Mouse (Mus musculus) liver, embryonic 15.5 days (tissue): ENCODE results near the gene Magi2. TPM values are rescaled to one million over a fixed set of nuclear protein-coding genes. Genes with fewer than 3 reads are reported as not detected.

ENCODE experiments used
- ATAC-seq: fragments of 200-750 bp; cut with Nextera tagmentation; 2 replicates; pipeline ENCODE4 v1.8.0; 2017; ENCODE audit warnings: moderate number of reproducible peaks, mild to moderate bottlenecking, moderate library complexity; ENCODE audit not compliant: insufficient read depth
- H3K27ac ChIP-seq: fragments of 300-500 bp; sonication (generic); replicated peaks from 2 replicates; pipeline ENCODE4 v1.5.1; 2015; ENCODE audit warnings: mild to moderate bottlenecking, inconsistent platforms
- H3K27me3 ChIP-seq: fragments of 300-500 bp; sonication (generic); 2 replicates; pipeline ENCODE4 v1.6.1; 2015; ENCODE audit warnings: mild to moderate bottlenecking, inconsistent platforms
- H3K36me3 ChIP-seq: fragments of 300-500 bp; sonication (generic); replicated peaks from 2 replicates; pipeline ENCODE4 v1.6.1; 2015; ENCODE audit warnings: moderate library complexity, mild to moderate bottlenecking, inconsistent platforms
- H3K4me1 ChIP-seq: fragments of 300-500 bp; sonication (generic); replicated peaks from 2 replicates; pipeline ENCODE4 v1.6.1; 2015; ENCODE audit warnings: inconsistent platforms
- H3K4me2 ChIP-seq: fragments of 300-500 bp; sonication (generic); 2 replicates; pipeline ENCODE4 v1.6.1; 2015; ENCODE audit warnings: moderate library complexity, mild to moderate bottlenecking, inconsistent platforms
- H3K4me3 ChIP-seq: fragments of 300-500 bp; sonication (generic); replicated peaks from 2 replicates; pipeline ENCODE4 v1.5.1; 2015; ENCODE audit warnings: mild to moderate bottlenecking, inconsistent platforms
- H3K9ac ChIP-seq: fragments of 300-500 bp; sonication (generic); 2 replicates; pipeline ENCODE4 v1.6.1; 2015; ENCODE audit warnings: moderate library complexity, mild to moderate bottlenecking, inconsistent platforms
- H3K9me3 ChIP-seq: fragments of 300-500 bp; sonication (generic); replicated peaks from 2 replicates; pipeline ENCODE4 v1.6.1; 2016; ENCODE audit warnings: inconsistent platforms
- WGBS: fragments of 180-500 bp; shearing (Covaris S2); methylation state at CpG from one replicate; pipeline ENCODE4 v1.1.7; 2015; ENCODE audit warnings: mixed read lengths; ENCODE audit not compliant: insufficient replicate concordance; 5-methylcytosine and 5-hydroxymethylcytosine counted together
- polyA plus RNA-seq: library from polyadenylated mRNA; unstranded; fragments of >200 nt; fragmentation: Nextera tagmentation; extraction: Ambion mirVana; gene quantifications from 2 replicates; pipeline ENCODE4 v1.2.1, GENCODE M21; 2015

Magi2 gene
- polyA plus RNA-seq, 1 experiment from 2014 or later = 0.13 TPM

DNA sequence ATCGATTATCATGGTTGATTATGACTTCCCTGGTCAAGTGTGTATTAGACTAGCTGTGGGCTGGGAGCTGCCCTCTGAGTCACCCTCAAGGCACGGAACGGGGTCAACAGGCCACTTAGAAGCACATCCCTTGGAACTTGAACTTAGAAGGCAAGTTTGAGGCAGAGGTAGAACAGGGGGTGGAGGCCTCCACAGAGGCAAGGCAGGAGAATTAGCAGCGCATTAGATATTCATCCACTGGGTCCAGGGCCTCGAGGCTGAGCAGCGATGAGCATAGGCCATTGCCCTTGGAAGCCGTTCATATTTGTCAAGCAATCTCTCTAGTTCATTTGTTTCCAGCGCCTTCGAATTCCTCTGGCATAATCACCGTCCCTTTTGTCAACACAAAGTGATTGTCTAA is 1454.8 kb downstream of the Magi2 start:
- ATAC-seq = no peak
- H3K9ac ChIP-seq = no peak overlapping the region
- H3K4me1 ChIP-seq = no peaks in the 10 kb centered on the region
- H3K9me3 ChIP-seq = no peaks in the 10 kb centered on the region
- 70% methylated on average over 10 of the region's 10 CpGs for WGBS
- no peak overlapping the region for H3K27ac ChIP-seq
- H3K36me3 ChIP-seq = no peaks in the 10 kb centered on the region
- H3K27me3 ChIP-seq = no peaks in the 10 kb centered on the region
- H3K4me2 ChIP-seq = no peak overlapping the region
- H3K4me3 ChIP-seq = no peak overlapping the region

- Histone ChIP-seq H3K27me3 (no peaks in the 10 kb centered on the region), H3K9ac (no peak overlapping the region), H3K9me3 (no peaks in the 10 kb centered on the region), H3K4me2 (no peak overlapping the region), H3K4me1 (no peaks in the 10 kb centered on the region), H3K4me3 (no peak overlapping the region), H3K36me3 (no peaks in the 10 kb centered on the region), H3K27ac (no peak overlapping the region)
- WGBS = 59% methylated on average over 7 of the region's 7 CpGs
- no peak for ATAC-seq
Observed at GRCm38 (mm10) chr5:20682208-20682607, 1455.4 kb downstream of the Magi2 start.

DNA sequence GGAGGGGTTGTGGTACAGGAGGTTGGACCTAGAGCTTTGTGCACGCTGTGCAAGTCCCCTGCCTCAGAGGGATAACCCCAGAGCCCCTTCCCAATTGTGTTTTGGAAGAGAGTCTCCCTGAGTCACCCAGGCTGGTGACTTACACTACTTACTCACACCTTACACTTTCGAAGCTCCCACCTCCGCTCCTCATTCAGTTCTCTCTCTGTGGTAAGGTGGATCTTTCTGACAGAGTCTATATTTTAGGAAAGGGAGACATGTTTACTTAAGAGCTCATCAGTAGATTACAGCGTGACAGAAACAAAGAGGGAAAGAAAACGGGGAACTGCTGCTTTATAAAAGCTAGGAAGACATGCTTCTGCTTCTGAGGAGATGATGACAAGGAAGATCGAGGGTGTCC is 1457.3 kb downstream of the Magi2 start:
- Histone ChIP-seq H3K4me2 (no peak overlapping the region), H3K4me3 (no peak overlapping the region), H3K27ac (no peak overlapping the region), H3K4me1 (no peaks in the 10 kb centered on the region), H3K27me3 (no peaks in the 10 kb centered on the region), H3K9ac (no peak overlapping the region), H3K9me3 (no peaks in the 10 kb centered on the region), H3K36me3 (no peaks in the 10 kb centered on the region)
- 55% methylated on average over 6 of the region's 6 CpGs for WGBS
- ATAC-seq = no peak

DNA sequence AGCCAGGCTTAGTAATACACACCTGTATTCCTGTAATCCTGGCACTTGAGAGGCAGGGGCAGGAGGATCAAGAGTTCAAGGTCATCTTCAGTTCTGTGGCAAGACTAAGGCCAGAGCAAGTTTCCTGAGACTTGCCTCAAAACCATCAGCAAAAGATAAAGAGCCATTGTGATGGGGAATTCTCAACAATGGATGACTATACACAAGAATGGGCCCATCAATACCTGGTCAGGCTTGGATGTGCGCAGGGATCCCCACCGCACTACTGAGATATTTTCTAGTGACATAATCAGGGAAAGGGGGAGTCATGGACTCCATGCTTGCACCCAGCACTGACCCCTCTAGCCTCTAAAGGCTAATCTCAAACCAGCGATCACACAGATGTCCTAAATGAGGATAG is 1465.4 kb downstream of the Magi2 start:
- Histone ChIP-seq H3K4me1 (no peaks in the 10 kb centered on the region), H3K4me3 (no peak overlapping the region), H3K27me3 (no peaks in the 10 kb centered on the region), H3K9me3 (no peaks in the 10 kb centered on the region), H3K27ac (no peak overlapping the region), H3K36me3 (no peaks in the 10 kb centered on the region), H3K9ac (no peak overlapping the region), H3K4me2 (no peak overlapping the region)
- no peak for ATAC-seq
- 78% methylated on average over 3 of the region's 3 CpGs for WGBS

- no peak overlapping the region for H3K4me3 ChIP-seq
- no peaks in the 10 kb centered on the region for H3K36me3 ChIP-seq
- ATAC-seq = no peak
- no peak overlapping the region for H3K27ac ChIP-seq
- WGBS = 58% methylated on average over 5 of the region's 5 CpGs
- no peaks in the 10 kb centered on the region for H3K9me3 ChIP-seq
- peaks cover 26% of the 10 kb centered on the region for H3K27me3 ChIP-seq
- H3K9ac ChIP-seq = no peak overlapping the region
- no peaks in the 10 kb centered on the region for H3K4me1 ChIP-seq
- H3K4me2 ChIP-seq = no peak overlapping the region
Observed at GRCm38 (mm10) chr5:20699116-20699515, 1472.3 kb downstream of the Magi2 start.

- peak; percentile 80 for ATAC-seq
- Histone ChIP-seq H3K36me3 (no peaks in the 10 kb centered on the region), H3K9ac (peak overlapping the region; percentile 45; the same call in 1 of the 2 replicates), H3K4me3 (peak overlapping the region; percentile 59), H3K4me2 (peak overlapping the region; percentile 72), H3K27ac (peak overlapping the region; percentile 71), H3K9me3 (no peaks in the 10 kb centered on the region), H3K4me1 (no peaks in the 10 kb centered on the region), H3K27me3 (peaks cover 29% of the 10 kb centered on the region)
- WGBS = 1% methylated on average over 57 of the region's 57 CpGs
Observed at GRCm38 (mm10) chr5:20701483-20702421, 1474.9 kb downstream of the Magi2 start.

GRCm38 (mm10) chr5:20702480-20703303 is 1475.9 kb downstream of the Magi2 start:
- WGBS = 1% methylated on average over 53 of the region's 57 CpGs
- H3K27ac ChIP-seq = peak overlapping the region; percentile 71
- ATAC-seq = peak; percentile 14; the same call in 1 of the 2 replicates
- no peaks in the 10 kb centered on the region for H3K4me1 ChIP-seq
- no peaks in the 10 kb centered on the region for H3K36me3 ChIP-seq
- H3K27me3 ChIP-seq = peaks cover 29% of the 10 kb centered on the region
- H3K4me2 ChIP-seq = peak overlapping the region; percentile 72
- peak overlapping the region; percentile 59 for H3K4me3 ChIP-seq
- peak overlapping the region; percentile 45; the same call in 1 of the 2 replicates for H3K9ac ChIP-seq
- H3K9me3 ChIP-seq = no peaks in the 10 kb centered on the region

GRCm38 (mm10) chr5:20703304-20703700 is 1476.5 kb downstream of the Magi2 start:
- peak overlapping the region; percentile 72; the same call in 1 of the 2 replicates for H3K4me2 ChIP-seq
- no peak overlapping the region for H3K9ac ChIP-seq
- H3K27me3 ChIP-seq = peaks cover 29% of the 10 kb centered on the region
- 41% methylated on average over 5 of the region's 5 CpGs for WGBS
- H3K4me1 ChIP-seq = no peaks in the 10 kb centered on the region
- H3K36me3 ChIP-seq = no peaks in the 10 kb centered on the region
- no peak overlapping the region for H3K4me3 ChIP-seq
- no peak for ATAC-seq
- H3K9me3 ChIP-seq = no peaks in the 10 kb centered on the region
- no peak overlapping the region for H3K27ac ChIP-seq

DNA sequence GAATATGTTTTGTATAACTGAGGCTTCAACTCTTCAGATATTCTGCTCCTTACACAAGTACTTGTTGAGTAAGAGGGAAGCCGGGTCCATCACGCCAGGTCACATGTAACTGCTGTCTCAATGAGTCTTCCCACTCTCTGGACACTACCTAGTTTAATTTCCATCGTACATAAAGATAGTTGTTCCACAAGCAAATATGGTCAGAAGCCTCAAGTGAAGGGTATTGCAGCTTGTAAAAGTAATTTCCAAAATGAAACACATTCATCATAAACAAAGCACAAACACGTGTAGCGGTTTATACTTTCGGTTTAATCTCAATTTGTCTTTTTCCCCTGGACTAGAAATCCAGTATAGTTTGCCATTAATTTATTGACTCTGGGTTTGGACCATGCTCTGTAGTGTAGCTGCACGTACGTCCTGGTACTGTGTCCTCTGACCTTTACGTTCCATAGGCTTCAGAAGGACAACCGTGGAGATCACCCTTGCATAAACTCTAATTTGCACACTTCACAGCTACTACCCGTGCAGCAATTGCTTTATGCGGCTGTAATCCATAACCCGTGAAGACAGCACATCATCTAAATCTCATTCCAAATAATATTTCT is 1477.2 kb downstream of the Magi2 start:
- 68% methylated on average over 13 of the region's 13 CpGs for WGBS
- Histone ChIP-seq H3K36me3 (no peaks in the 10 kb centered on the region), H3K4me3 (no peak overlapping the region), H3K9ac (no peak overlapping the region), H3K4me1 (no peaks in the 10 kb centered on the region), H3K9me3 (no peaks in the 10 kb centered on the region), H3K27ac (no peak overlapping the region), H3K27me3 (peaks cover 29% of the 10 kb centered on the region), H3K4me2 (no peak overlapping the region)
- ATAC-seq = no peak

- no peak for ATAC-seq
- WGBS = 26% methylated on average over 4 of the region's 4 CpGs
- H3K9ac ChIP-seq = no peak overlapping the region
Observed at GRCm38 (mm10) chr5:20704886-20705285, 1478.0 kb downstream of the Magi2 start.

More at GRCm38 (mm10) chr5:20704886-20705285, 1478.0 kb downstream of the Magi2 start:
- Histone ChIP-seq H3K36me3 (no peaks in the 10 kb centered on the region), H3K4me3 (no peak overlapping the region), H3K27ac (no peak overlapping the region), H3K4me2 (no peak overlapping the region), H3K27me3 (peaks cover 29% of the 10 kb centered on the region), H3K9me3 (no peaks in the 10 kb centered on the region), H3K4me1 (no peaks in the 10 kb centered on the region)
